Comparison of ENCODE assay signal across 8 mouse cellular contexts in the genomic region with DNA sequence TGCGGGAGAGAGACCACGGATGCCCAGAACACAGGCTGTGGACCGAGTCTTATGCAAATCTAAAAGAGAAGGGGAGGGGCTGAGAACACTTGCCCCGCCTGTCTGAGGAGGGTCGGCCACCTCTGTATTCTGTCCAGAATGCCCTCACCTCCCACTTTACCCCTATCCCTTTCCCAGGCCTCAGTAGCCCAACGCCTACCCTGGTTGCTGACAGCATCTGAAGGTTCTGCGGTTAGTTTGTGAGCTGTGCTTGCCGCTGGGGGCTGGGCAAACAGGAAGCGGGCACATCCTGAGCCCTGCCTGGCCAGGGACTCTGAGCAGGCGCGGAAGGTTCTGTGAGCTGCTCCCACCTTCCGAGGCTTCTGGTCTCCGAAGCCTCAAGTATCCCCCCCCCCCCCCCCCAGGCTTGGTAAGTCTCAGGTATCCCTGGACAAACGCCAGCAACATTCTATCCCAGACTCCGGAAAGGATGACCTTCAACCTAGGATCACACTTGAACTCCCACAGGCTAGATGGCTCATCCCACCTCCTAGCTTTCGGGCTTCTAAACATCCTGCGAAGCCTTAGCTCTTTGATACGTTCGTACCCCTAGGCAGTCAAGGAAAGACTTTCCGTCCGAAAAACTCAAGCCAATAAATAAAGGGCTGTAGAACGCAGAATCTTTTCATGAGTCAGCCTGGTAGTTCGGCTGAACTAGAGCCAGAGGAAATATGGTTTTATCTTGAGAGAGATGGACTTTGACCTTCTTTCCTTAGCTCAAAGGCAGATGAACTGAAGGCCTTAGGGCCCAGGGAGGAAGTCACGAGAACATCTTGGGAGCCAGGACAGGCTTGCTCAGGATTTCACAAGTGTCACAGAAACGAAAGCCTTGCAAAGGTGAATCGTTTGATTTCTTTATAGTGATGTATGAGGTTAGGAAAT. TPM values are rescaled to one million over a fixed set of nuclear protein-coding genes. Genes with fewer than 3 reads are reported as not detected.
DNase-seq lines count a peak whose midpoint lies in the region; ATAC-seq and TF ChIP-seq lines count a peak whose summit lies in the region.

No protein-coding gene starts in this region.

- no peak for DNase-seq in forebrain, embryonic 10.5 days (ENCODE audit: extremely low spot score, low spot score)
- DNase-seq in kidney, adult 2 months, result peak; percentile 51
- DNase-seq in splenic B cell, adult 2 months (ENCODE audit: low read depth, low spot score), result peak; percentile 59
- DNase-seq in frontal cortex, postnatal 10 days (ENCODE audit: low spot score in 2 of 2), result no peak
- DNase-seq in layer of hippocampus, adult 2 months (ENCODE audit: low spot score in 2 of 2), result no peak

- no peak overlapping the region; the same call in 1 of the 2 replicates for H3K4me2 ChIP-seq in forebrain, embryonic 13.5 days
- H3K4me2 ChIP-seq in lung, embryonic 15.5 days, result peak overlapping the region; percentile 47

- WGBS in forebrain, embryonic 10.5 days, result 52% methylated on average over 26 of the region's 26 CpGs
- WGBS in forebrain, embryonic 13.5 days, result 60% methylated on average over 26 of the region's 26 CpGs
- WGBS in kidney, adult 2 months, result 8% methylated on average over 24 of the region's 26 CpGs
- 42% methylated on average over 26 of the region's 26 CpGs for WGBS in lung, embryonic 15.5 days

- TF ChIP-seq POLR2A in kidney, adult 2 months (IDR thresholded peaks at IDR 0.05; ENCODE audit: low read depth, low read length), result no peak

- peak overlapping the region; percentile 30; the same call in 1 of the 2 replicates for H3K27ac ChIP-seq in forebrain, embryonic 10.5 days
- H3K27ac ChIP-seq in forebrain, embryonic 13.5 days, result no peak overlapping the region
- 0 out of 2 replicates have a peak overlapping the region, but pooled peaks have one; percentile 18 for H3K27ac ChIP-seq in brown adipose tissue, adult 24 weeks (replicated peaks; ENCODE audit: low read depth, low read length)
- no peak overlapping the region; the same call in 1 of the 2 replicates for H3K27ac ChIP-seq in kidney, adult 2 months (ENCODE audit: insufficient read depth, low read depth, low read length)
- H3K27ac ChIP-seq in lung, embryonic 15.5 days, result no peak overlapping the region; the same call in 1 of the 2 replicates
- H3K27ac ChIP-seq in layer of hippocampus, adult 2 months, result no peak overlapping the region

- peak overlapping the region; percentile 25 for H3K4me3 ChIP-seq in forebrain, embryonic 10.5 days
- no peak overlapping the region for H3K4me3 ChIP-seq in forebrain, embryonic 13.5 days
- 0 out of 2 replicates have a peak overlapping the region, but pooled peaks have one; percentile 27 for H3K4me3 ChIP-seq in brown adipose tissue, adult 24 weeks (ENCODE audit: insufficient read depth, low read depth, low read length)
- H3K4me3 ChIP-seq in kidney, adult 2 months (ENCODE audit: insufficient read depth, low read depth, low read length), result peak overlapping the region; percentile 59
- peak overlapping the region; percentile 28 for H3K4me3 ChIP-seq in lung, embryonic 15.5 days
- H3K4me3 ChIP-seq in layer of hippocampus, adult 2 months, result no peak overlapping the region

- no peak for TF ChIP-seq CTCF in kidney, adult 2 months (conservative IDR thresholded peaks at IDR 0.05; ENCODE audit: insufficient read depth, insufficient read length, low read depth, low read length)
- TF ChIP-seq CTCF in layer of hippocampus, adult 2 months (conservative IDR thresholded peaks at IDR 0.05), result no peak

- no peak for ATAC-seq in forebrain, embryonic 13.5 days
- no peak; the same call in 1 of the 2 replicates for ATAC-seq in lung, embryonic 15.5 days (ENCODE audit: borderline replicate concordance, extremely low read depth, low FRiP score, low TSS enrichment)

- H3K36me3 ChIP-seq in forebrain, embryonic 10.5 days (replicated peaks), result no peaks in the 10 kb centered on the region
- no peaks in the 10 kb centered on the region for H3K36me3 ChIP-seq in forebrain, embryonic 13.5 days (ENCODE audit: poor library complexity, severe bottlenecking)
- no peaks in the 10 kb centered on the region for H3K36me3 ChIP-seq in kidney, adult 2 months (ENCODE audit: control insufficient read depth, insufficient read depth, low read length)
- no peaks in the 10 kb centered on the region for H3K36me3 ChIP-seq in lung, embryonic 15.5 days
- no peaks in the 10 kb centered on the region for H3K36me3 ChIP-seq in splenic B cell, adult 2 months (ENCODE audit: control insufficient read depth, insufficient read depth, low read length, poor library complexity, severe bottlenecking)

- H3K9ac ChIP-seq in forebrain, embryonic 13.5 days, result no peak overlapping the region
- no peak overlapping the region for H3K9ac ChIP-seq in lung, embryonic 15.5 days

- H3K27me3 ChIP-seq in forebrain, embryonic 10.5 days (ENCODE audit: poor library complexity, severe bottlenecking), result peaks cover 10% of the 10 kb centered on the region
- no peaks in the 10 kb centered on the region for H3K27me3 ChIP-seq in forebrain, embryonic 13.5 days
- no peaks in the 10 kb centered on the region for H3K27me3 ChIP-seq in kidney, adult 2 months (replicated peaks; ENCODE audit: control insufficient read depth, insufficient read depth, low read length)
- no peaks in the 10 kb centered on the region for H3K27me3 ChIP-seq in lung, embryonic 15.5 days
- no peaks in the 10 kb centered on the region for H3K27me3 ChIP-seq in splenic B cell, adult 2 months (ENCODE audit: control insufficient read depth, insufficient read depth, low read length, poor library complexity, severe bottlenecking)

- no peaks in the 10 kb centered on the region for H3K9me3 ChIP-seq in forebrain, embryonic 10.5 days
- no peaks in the 10 kb centered on the region for H3K9me3 ChIP-seq in forebrain, embryonic 13.5 days (replicated peaks)
- H3K9me3 ChIP-seq in lung, embryonic 15.5 days, result no peaks in the 10 kb centered on the region

- peaks cover 23% of the 10 kb centered on the region for H3K4me1 ChIP-seq in forebrain, embryonic 10.5 days
- H3K4me1 ChIP-seq in forebrain, embryonic 13.5 days, result peaks cover 9% of the 10 kb centered on the region; the same call in 1 of the 2 replicates
- H3K4me1 ChIP-seq in brown adipose tissue, adult 24 weeks (ENCODE audit: control insufficient read depth, insufficient read depth, insufficient read length, low read length), result peaks cover 2% of the 10 kb centered on the region; the same call in 1 of the 2 replicates
- H3K4me1 ChIP-seq in kidney, adult 2 months (ENCODE audit: control insufficient read depth, insufficient read depth, low read length), result no peaks in the 10 kb centered on the region
- peaks cover 7% of the 10 kb centered on the region; the same call in 1 of the 2 replicates for H3K4me1 ChIP-seq in lung, embryonic 15.5 days

RNA-seq across cellular contexts. Expression of gene Sash3, which starts 2.6 kb away (rescaled TPM):
- 1.0 and 1.4 TPM in 2 replicates for polyA plus RNA-seq in forebrain, embryonic 10.5 days (2016; fragmentation: Nextera tagmentation; extraction: Ambion mirVana)
- polyA plus RNA-seq in forebrain, embryonic 13.5 days (2015; fragmentation: Nextera tagmentation; extraction: Ambion mirVana), result 0.71 and 0.72 TPM in 2 replicates
- 1.3 and 1.4 TPM in 2 replicates for polyA plus RNA-seq in brown adipose tissue, adult 24 weeks (2012; ENCODE audit: insufficient read depth, insufficient read length, missing spikeins)
- 1.5 and 6.8 TPM in 2 replicates for polyA plus RNA-seq in kidney, adult 2 months (2012; rRNA removed)
- 3.7 and 7.2 TPM in 2 replicates for polyA plus RNA-seq in lung, embryonic 15.5 days (2015; fragmentation: Nextera tagmentation; extraction: Ambion mirVana)
- 1 to 10 TPM; 1.5 to 1.8 TPM for total RNA-seq in layer of hippocampus, adult 2 months (2021)

RNA-seq across cellular contexts. Expression of gene Xpnpep2, which starts 35.1 kb away (rescaled TPM):
- 0.66 and 0.74 TPM in 2 replicates for polyA plus RNA-seq in forebrain, embryonic 10.5 days (2016; fragmentation: Nextera tagmentation; extraction: Ambion mirVana)
- 0.57 and 0.64 TPM in 2 replicates for polyA plus RNA-seq in forebrain, embryonic 13.5 days (2015; fragmentation: Nextera tagmentation; extraction: Ambion mirVana)
- polyA plus RNA-seq in brown adipose tissue, adult 24 weeks (2012; ENCODE audit: insufficient read depth, insufficient read length, missing spikeins), result 1.2 and 3.1 TPM in 2 replicates
- polyA plus RNA-seq in kidney, adult 2 months (2012; rRNA removed), result 25.8 and 32.5 TPM in 2 replicates
- polyA plus RNA-seq in lung, embryonic 15.5 days (2015; fragmentation: Nextera tagmentation; extraction: Ambion mirVana), result 0.87 and 1.0 TPM in 2 replicates
- under 1 TPM; 0.29 to 0.49 TPM for total RNA-seq in layer of hippocampus, adult 2 months (2021)

Comparison
In these comparisons a context has a peak if more than half of its experiments do, and no peak if none do; other contexts are left out.
1. H3K27ac ChIP-seq: peak in forebrain, embryonic 10.5 days (single experiment) and brown adipose tissue, adult 24 weeks (single experiment); none in forebrain, embryonic 13.5 days (single experiment), kidney, adult 2 months (single experiment), lung, embryonic 15.5 days (single experiment) and layer of hippocampus, adult 2 months (single experiment).
2. H3K4me3 ChIP-seq: peak in forebrain, embryonic 10.5 days (single experiment), brown adipose tissue, adult 24 weeks (single experiment), kidney, adult 2 months (single experiment) and lung, embryonic 15.5 days (single experiment); none in forebrain, embryonic 13.5 days (single experiment) and layer of hippocampus, adult 2 months (single experiment).
3. DNase-seq: peak in kidney, adult 2 months (single experiment) and splenic B cell, adult 2 months (single experiment); none in forebrain, embryonic 10.5 days (single experiment), frontal cortex, postnatal 10 days (0 of 2) and layer of hippocampus, adult 2 months (0 of 2).